Mouse (Mus musculus) gastrocnemius, postnatal 25 days (tissue): ENCODE results near the gene Tox2. TPM values are rescaled to one million over a fixed set of nuclear protein-coding genes. Genes with fewer than 3 reads are reported as not detected.

Experiments
- DNase-seq: peaks from one replicate; pipeline ENCODE4 v3.0.0; 2022
- total RNA-seq, 2 experiments: library from RNA; stranded (reverse); gene quantifications; 1 replicate in 1 of 2; 2 replicates in 1 of 2; pipeline ENCODE4 v1.2.3; 2021

The Tox2 gene
- total RNA-seq, 2 experiments from 2014 or later = 0.10 to 0.32 TPM

- no peak for DNase-seq
Observed at GRCm38 (mm10) chr2:163256765-163257164, 53.8 kb downstream of the Tox2 start.

- no peak for DNase-seq
Observed at GRCm38 (mm10) chr2:163261362-163262054, 58.6 kb downstream of the Tox2 start.

- DNase-seq = no peak
Observed at GRCm38 (mm10) chr2:163262055-163262420, 59.1 kb downstream of the Tox2 start.

GRCm38 (mm10) chr2:163267097-163267496 lies 64.2 kb downstream of the Tox2 start:
- no peak for DNase-seq

GRCm38 (mm10) chr2:163271581-163272492 lies 68.9 kb downstream of the Tox2 start:
- no peak for DNase-seq

- no peak for DNase-seq
Observed at GRCm38 (mm10) chr2:163273815-163274214, 70.9 kb downstream of the Tox2 start.

GRCm38 (mm10) chr2:163275986-163276385 lies 73.1 kb downstream of the Tox2 start:
- no peak for DNase-seq

GRCm38 (mm10) chr2:163277979-163278378 lies 75.1 kb downstream of the Tox2 start:
- DNase-seq = no peak

GRCm38 (mm10) chr2:163280636-163281322 lies 77.9 kb downstream of the Tox2 start:
- no peak for DNase-seq

- DNase-seq = no peak
Observed at GRCm38 (mm10) chr2:163284856-163285255, 81.9 kb downstream of the Tox2 start.

- DNase-seq = no peak
Observed at GRCm38 (mm10) chr2:163285335-163285734, 82.4 kb downstream of the Tox2 start.

GRCm38 (mm10) chr2:163285762-163286161 lies 82.8 kb downstream of the Tox2 start:
- DNase-seq = no peak

- peak; percentile 32 for DNase-seq
Observed at GRCm38 (mm10) chr2:163288881-163289379, 86.0 kb downstream of the Tox2 start.

- no peak for DNase-seq
Observed at GRCm38 (mm10) chr2:163296999-163297630, 94.2 kb downstream of the Tox2 start.

- DNase-seq = no peak
Observed at GRCm38 (mm10) chr2:163300069-163301060, 97.4 kb downstream of the Tox2 start.

GRCm38 (mm10) chr2:163301641-163302040 lies 98.7 kb downstream of the Tox2 start:
- no peak for DNase-seq

- no peak for DNase-seq
Observed at GRCm38 (mm10) chr2:163303037-163303436, 100.1 kb downstream of the Tox2 start.

GRCm38 (mm10) chr2:163309376-163309775 lies 106.5 kb downstream of the Tox2 start:
- no peak for DNase-seq

GRCm38 (mm10) chr2:163310163-163310688 lies 107.3 kb downstream of the Tox2 start:
- no peak for DNase-seq

- DNase-seq = no peak
Observed at GRCm38 (mm10) chr2:163317281-163317680, 114.4 kb downstream of the Tox2 start.

- DNase-seq = no peak
Observed at GRCm38 (mm10) chr2:163318777-163319176, 115.9 kb downstream of the Tox2 start.
